Mouse (Mus musculus) limb, embryonic 13.5 days (tissue): ENCODE measurements around the gene Hspb1. TPM values are rescaled to one million over a fixed set of nuclear protein-coding genes. Genes with fewer than 3 reads are reported as not detected.

ENCODE experiments used
- ATAC-seq: fragments of 200-750 bp; cut with Nextera tagmentation; 2 replicates; pipeline ENCODE4 v1.8.0; 2017; ENCODE audit warnings: low read depth, moderate number of reproducible peaks, moderate TSS enrichment; ENCODE audit not compliant: low FRiP score
- H3K27ac ChIP-seq: fragments of 300-500 bp; sonication (generic); 2 replicates; pipeline ENCODE4 v1.5.1; 2015; ENCODE audit warnings: inconsistent platforms, mild to moderate bottlenecking, moderate library complexity
- H3K27me3 ChIP-seq: fragments of 300-500 bp; sonication (generic); 2 replicates; pipeline ENCODE4 v1.6.1; 2015; ENCODE audit warnings: mild to moderate bottlenecking, inconsistent platforms
- H3K36me3 ChIP-seq: fragments of 300-500 bp; sonication (generic); 2 replicates; pipeline ENCODE4 v1.6.1; 2015; ENCODE audit warnings: inconsistent platforms, mild to moderate bottlenecking, moderate library complexity
- H3K4me1 ChIP-seq: fragments of 300-500 bp; sonication (generic); 2 replicates; pipeline ENCODE4 v1.6.1; 2015; ENCODE audit warnings: inconsistent platforms
- H3K4me2 ChIP-seq: fragments of 300-500 bp; sonication (generic); replicated peaks from 2 replicates; pipeline ENCODE4 v1.6.1; 2015; ENCODE audit warnings: inconsistent platforms, mild to moderate bottlenecking, moderate library complexity
- H3K4me3 ChIP-seq: fragments of 300-500 bp; sonication (generic); 2 replicates; pipeline ENCODE4 v1.5.1; 2015; ENCODE audit warnings: moderate library complexity, mild to moderate bottlenecking, inconsistent platforms
- H3K9ac ChIP-seq: fragments of 300-500 bp; sonication (generic); 2 replicates; pipeline ENCODE4 v1.6.1; 2015; ENCODE audit warnings: mild to moderate bottlenecking, inconsistent platforms
- H3K9me3 ChIP-seq: fragments of 300-500 bp; sonication (generic); 2 replicates; pipeline ENCODE4 v1.6.1; 2016; ENCODE audit warnings: inconsistent platforms
- WGBS: fragments of 180-500 bp; shearing (Covaris S2); methylation state at CpG from one replicate; pipeline ENCODE4 v1.1.7; 2015; 5-methylcytosine and 5-hydroxymethylcytosine counted together
- polyA plus RNA-seq: library from polyadenylated mRNA; unstranded; fragments of >200 nt; fragmentation: Nextera tagmentation; extraction: Ambion mirVana; gene quantifications from 2 replicates; pipeline ENCODE4 v1.2.1, GENCODE M21; 2015

Gene Hspb1
- polyA plus RNA-seq, 1 experiment from 2014 or later = 150 TPM

DNA sequence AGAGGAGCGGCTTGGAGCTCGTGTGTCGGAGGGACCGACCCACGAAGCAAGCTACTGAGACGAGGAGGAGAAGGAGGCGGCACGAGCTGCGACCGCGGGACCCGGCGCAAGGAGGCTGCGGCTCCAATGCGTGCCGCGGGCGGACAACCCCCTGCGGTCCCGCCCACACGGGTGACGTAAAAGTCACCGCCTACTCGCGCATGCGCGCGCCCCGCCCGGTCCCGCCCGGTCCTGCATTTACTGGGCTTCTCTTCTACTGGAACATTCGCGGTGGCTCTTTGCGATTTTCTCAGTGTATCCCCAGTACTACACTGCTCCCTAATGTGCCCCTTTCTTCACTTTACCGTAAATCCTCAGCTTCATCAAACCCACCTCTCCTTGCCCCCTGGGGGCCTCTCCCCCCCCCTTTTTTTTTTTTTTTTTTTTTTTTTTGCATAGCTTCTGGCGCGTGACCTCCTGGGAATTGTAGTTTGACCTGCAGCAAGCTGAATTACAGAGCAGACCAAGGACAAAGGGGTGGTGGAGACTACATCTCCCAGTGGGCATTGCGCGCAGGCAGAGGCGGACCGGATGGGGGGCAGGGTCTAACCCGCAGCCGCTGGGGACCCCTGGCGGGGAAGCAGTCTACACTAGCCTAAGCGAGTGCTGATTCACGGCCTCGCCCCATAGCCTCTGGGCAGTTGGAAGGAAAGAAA, 46.9 kb downstream of the Hspb1 start, which contains the start of gene Ywhag:
Gene Ywhag, minus strand, starts transcription at position 136 of the 695 bp plus-strand sequence.
- peaks cover 24% of the 10 kb centered on the region for H3K36me3 ChIP-seq
- H3K4me3 ChIP-seq = peak within 1 kb of the TSS; percentile 92
- WGBS = under 1% methylated on average over 48 of the region's 48 CpGs
- H3K9ac ChIP-seq = peak within 1 kb of the TSS; percentile 88
- H3K9me3 ChIP-seq = no peaks in the 10 kb centered on the region
- H3K27ac ChIP-seq = peak within 1 kb of the TSS; percentile 95
- H3K4me2 ChIP-seq = peak within 1 kb of the TSS; percentile 69
- peaks cover 27% of the 10 kb centered on the region for H3K4me1 ChIP-seq
- no peaks in the 10 kb centered on the region for H3K27me3 ChIP-seq
- peak; percentile 97 for ATAC-seq

DNA sequence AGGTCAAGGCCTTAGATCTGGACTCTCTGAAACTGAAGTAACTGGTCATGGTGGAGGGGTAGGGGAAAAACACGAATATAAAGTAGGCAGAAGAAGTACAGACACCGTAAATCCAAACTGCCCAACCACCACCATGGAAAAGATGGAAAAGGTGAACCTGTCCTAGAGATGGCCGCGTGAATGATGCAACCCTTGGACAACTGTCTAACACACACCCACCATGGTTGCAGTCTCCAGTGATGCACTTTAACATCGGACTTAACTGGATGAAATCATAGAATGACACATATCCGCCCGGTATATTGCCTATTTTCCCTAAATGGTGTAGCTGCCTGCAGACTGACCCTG, 47.4 kb downstream of the Hspb1 start:
- peak; percentile 9 for ATAC-seq
- peak overlapping the region; percentile 69 for H3K4me2 ChIP-seq
- H3K9ac ChIP-seq = no peak overlapping the region
- peaks cover 26% of the 10 kb centered on the region for H3K4me1 ChIP-seq
- H3K36me3 ChIP-seq = peaks cover 19% of the 10 kb centered on the region
- WGBS = 56% methylated on average over 7 of the region's 7 CpGs
- peak overlapping the region; percentile 95; the same call in 1 of the 2 replicates for H3K27ac ChIP-seq
- no peaks in the 10 kb centered on the region for H3K9me3 ChIP-seq
- no peaks in the 10 kb centered on the region for H3K27me3 ChIP-seq
- H3K4me3 ChIP-seq = peak overlapping the region; percentile 92

DNA sequence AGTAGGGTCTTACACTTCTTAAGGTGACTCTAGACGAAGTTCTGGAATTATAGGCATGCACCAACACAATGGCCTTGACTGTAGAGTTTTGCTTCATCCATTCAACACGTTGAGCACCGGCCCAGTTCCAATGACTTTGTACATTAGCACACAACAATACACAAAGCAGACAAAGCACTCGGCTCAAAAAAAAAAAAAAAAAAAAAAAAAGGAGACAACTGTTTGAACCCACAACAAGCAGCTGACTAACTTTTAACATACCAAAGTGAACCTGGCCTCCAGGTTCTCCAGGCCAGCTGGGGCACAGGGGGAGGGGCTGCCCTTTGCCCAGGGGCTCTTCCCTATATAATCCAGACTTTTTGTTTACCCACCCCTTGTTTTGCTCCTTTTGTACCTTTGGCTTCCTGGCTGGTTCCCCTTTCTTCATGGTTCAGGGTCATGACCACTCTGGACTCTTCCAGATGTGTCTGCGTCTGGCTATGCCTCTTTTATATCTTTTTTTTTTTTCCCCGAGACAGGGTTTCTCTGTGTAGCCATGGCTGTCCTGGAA, 48.0 kb downstream of the Hspb1 start:
- no peak for ATAC-seq
- no peak overlapping the region for H3K9ac ChIP-seq
- peak overlapping the region; percentile 69; the same call in 1 of the 2 replicates for H3K4me2 ChIP-seq
- H3K36me3 ChIP-seq = peaks cover 13% of the 10 kb centered on the region
- H3K4me1 ChIP-seq = peaks cover 26% of the 10 kb centered on the region
- H3K9me3 ChIP-seq = no peaks in the 10 kb centered on the region
- H3K27ac ChIP-seq = no peak overlapping the region
- H3K27me3 ChIP-seq = no peaks in the 10 kb centered on the region
- H3K4me3 ChIP-seq = no peak overlapping the region
- WGBS = 80% methylated on average over 6 of the region's 6 CpGs

Other genes with a start within 250 kb of the Hspb1 start
- gene Por, start 217.9 kb upstream of the Hspb1 start, polyA plus RNA-seq = 89.7 and 93.5 TPM in 2 replicates
- gene Tmem120a, start 143.5 kb upstream of the Hspb1 start, polyA plus RNA-seq = 49.3 and 49.4 TPM in 2 replicates
- 0.37 TPM in 1 of 2 replicates, not detected in the other for gene Styxl1, start 109.5 kb upstream of the Hspb1 start, polyA plus RNA-seq
- 449 and 457 TPM in 2 replicates for gene Mdh2, start 109.4 kb upstream of the Hspb1 start, polyA plus RNA-seq
- gene Srrm3, start 81.0 kb upstream of the Hspb1 start, polyA plus RNA-seq = 0.19 and 0.38 TPM in 2 replicates
- 155 and 168 TPM in 2 replicates for gene Ywhag, start 46.7 kb downstream of the Hspb1 start, polyA plus RNA-seq
- 4.4 and 4.5 TPM in 2 replicates for gene Ssc4d, start 86.6 kb downstream of the Hspb1 start, polyA plus RNA-seq
- gene Zp3, start 92.2 kb downstream of the Hspb1 start, polyA plus RNA-seq = 0.22 and 0.47 TPM in 2 replicates
- 35.2 and 37.9 TPM in 2 replicates for gene Dtx2, start 106.9 kb downstream of the Hspb1 start, polyA plus RNA-seq
- gene Upk3b, start 150.6 kb downstream of the Hspb1 start, polyA plus RNA-seq = 0.14 and 0.15 TPM in 2 replicates
- 2.2 and 3.5 TPM in 2 replicates for gene Upk3bl, start 166.6 kb downstream of the Hspb1 start, polyA plus RNA-seq
- gene Rasa4, start 196.0 kb downstream of the Hspb1 start, polyA plus RNA-seq = 17.0 and 18.5 TPM in 2 replicates
- gene Polr2j, start 228.7 kb downstream of the Hspb1 start, polyA plus RNA-seq = 233 and 254 TPM in 2 replicates
- gene Lrwd1, start 248.2 kb downstream of the Hspb1 start, polyA plus RNA-seq = 44.6 and 45.4 TPM in 2 replicates
- 28.0 and 29.7 TPM in 2 replicates for gene Alkbh4, start 248.2 kb downstream of the Hspb1 start, polyA plus RNA-seq